Mouse (Mus musculus) neural tube, embryonic 12.5 days (tissue): Measurements from ENCODE around the gene Slc17a2. TPM values are rescaled to one million over a fixed set of nuclear protein-coding genes. Genes with fewer than 3 reads are reported as not detected.

ENCODE experiments used
- ATAC-seq: fragments of 200-750 bp; cut with Nextera tagmentation; 2 replicates; pipeline ENCODE4 v1.8.0; 2017; ENCODE audit warnings: low read depth, mild to moderate bottlenecking, moderate TSS enrichment, moderate library complexity; ENCODE audit not compliant: low FRiP score
- H3K27ac ChIP-seq: fragments of 300-500 bp; sonication (generic); 2 replicates; pipeline ENCODE4 v1.5.1; 2016
- H3K27me3 ChIP-seq: fragments of 300-500 bp; sonication (generic); replicated peaks from 2 replicates; pipeline ENCODE4 v1.6.1; 2016; ENCODE audit warnings: mild to moderate bottlenecking
- H3K36me3 ChIP-seq: fragments of 300-500 bp; sonication (generic); 2 replicates; pipeline ENCODE4 v1.6.1; 2016; ENCODE audit warnings: mild to moderate bottlenecking
- H3K4me1 ChIP-seq: fragments of 300-500 bp; sonication (generic); 2 replicates; pipeline ENCODE4 v1.6.1; 2016
- H3K4me2 ChIP-seq: fragments of 300-500 bp; sonication (generic); replicated peaks from 2 replicates; pipeline ENCODE4 v1.6.1; 2016; ENCODE audit warnings: mild to moderate bottlenecking
- H3K4me3 ChIP-seq: fragments of 300-500 bp; sonication (generic); 2 replicates; pipeline ENCODE4 v1.5.1; 2016
- H3K9ac ChIP-seq: fragments of 300-500 bp; sonication (generic); 2 replicates; pipeline ENCODE4 v1.6.1; 2016; ENCODE audit warnings: mild to moderate bottlenecking
- H3K9me3 ChIP-seq: fragments of 300-500 bp; sonication (generic); 2 replicates; pipeline ENCODE4 v1.6.1; 2016; ENCODE audit warnings: mild to moderate bottlenecking
- WGBS: fragments of 180-500 bp; shearing (Covaris S2); methylation state at CpG from one replicate; pipeline ENCODE4 v1.1.7; 2016; 5-methylcytosine and 5-hydroxymethylcytosine counted together
- polyA plus RNA-seq: library from polyadenylated mRNA; unstranded; fragments of >200 nt; fragmentation: Nextera tagmentation; extraction: Ambion mirVana; gene quantifications from 2 replicates; pipeline ENCODE4 v1.2.1, GENCODE M21; 2016

Slc17a2 gene
- polyA plus RNA-seq, 1 experiment from 2014 or later = not detected

DNA sequence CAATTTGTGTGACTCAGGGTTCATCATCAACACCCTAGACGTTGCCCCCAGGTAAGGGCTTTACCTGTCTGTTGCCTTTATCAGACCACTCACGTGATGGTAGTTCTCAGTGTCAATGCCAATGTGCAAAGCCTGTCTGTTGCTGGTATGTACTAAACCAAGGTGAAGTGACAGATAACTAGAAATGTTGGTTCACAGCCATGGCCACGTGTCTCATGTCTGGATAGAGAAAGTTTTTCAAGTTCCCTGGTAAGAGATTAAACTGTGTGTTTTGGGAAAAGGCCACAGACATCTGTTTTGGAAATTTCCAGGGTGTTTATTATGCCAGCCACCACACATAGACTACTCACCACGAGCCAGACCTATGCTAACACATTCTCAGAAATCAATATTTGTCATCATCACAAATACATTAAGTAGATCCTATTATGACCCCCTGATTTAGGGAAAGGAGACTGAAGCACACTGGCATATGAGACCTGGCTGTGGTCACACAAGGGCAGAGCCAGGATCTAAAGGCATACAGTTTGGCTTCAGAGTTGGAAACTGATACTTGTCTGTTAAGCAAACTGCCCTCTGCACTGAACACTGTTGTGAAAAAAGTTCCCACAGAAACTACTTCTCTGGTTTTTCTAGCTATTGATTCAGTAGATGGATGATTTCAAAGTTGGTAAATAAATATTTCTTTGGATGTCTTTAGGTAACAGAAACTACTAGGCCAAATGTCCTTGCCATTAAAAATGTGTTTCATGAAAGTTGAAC is 13.6 kb downstream of the Slc17a2 start:
- H3K36me3 ChIP-seq = no peaks in the 10 kb centered on the region
- no peak overlapping the region for H3K27ac ChIP-seq
- H3K4me1 ChIP-seq = no peaks in the 10 kb centered on the region
- WGBS = 78% methylated on average over 4 of the region's 4 CpGs
- H3K4me3 ChIP-seq = no peak overlapping the region
- no peak for ATAC-seq
- H3K4me2 ChIP-seq = no peak overlapping the region
- no peaks in the 10 kb centered on the region for H3K27me3 ChIP-seq
- no peaks in the 10 kb centered on the region for H3K9me3 ChIP-seq
- H3K9ac ChIP-seq = no peak overlapping the region

- Histone ChIP-seq H3K27me3 (no peaks in the 10 kb centered on the region), H3K36me3 (no peaks in the 10 kb centered on the region), H3K27ac (no peak overlapping the region), H3K4me2 (no peak overlapping the region), H3K9me3 (no peaks in the 10 kb centered on the region), H3K4me3 (no peak overlapping the region), H3K4me1 (no peaks in the 10 kb centered on the region), H3K9ac (no peak overlapping the region)
- no peak for ATAC-seq
- 90% methylated on average over 3 of the region's 3 CpGs for whole genome bisulfite sequencing
Measured at GRCm38 (mm10) chr13:23822213-23822612, 15.4 kb downstream of the Slc17a2 start.

- no peaks in the 10 kb centered on the region for H3K36me3 ChIP-seq
- no peak for ATAC-seq
- WGBS = 78% methylated on average over 3 of the region's 3 CpGs
- H3K9me3 ChIP-seq = no peaks in the 10 kb centered on the region
- H3K4me3 ChIP-seq = no peak overlapping the region
- H3K27me3 ChIP-seq = no peaks in the 10 kb centered on the region
- H3K9ac ChIP-seq = no peak overlapping the region
- H3K4me1 ChIP-seq = no peaks in the 10 kb centered on the region
- no peak overlapping the region for H3K4me2 ChIP-seq
- H3K27ac ChIP-seq = no peak overlapping the region
Measured at GRCm38 (mm10) chr13:23826606-23827005, 19.8 kb downstream of the Slc17a2 start.

- Histone ChIP-seq H3K27ac (no peak overlapping the region), H3K27me3 (no peaks in the 10 kb centered on the region), H3K36me3 (no peaks in the 10 kb centered on the region), H3K9me3 (no peaks in the 10 kb centered on the region), H3K4me2 (no peak overlapping the region), H3K4me1 (no peaks in the 10 kb centered on the region), H3K4me3 (no peak overlapping the region), H3K9ac (no peak overlapping the region)
- 12% methylated on average over 6 of the region's 6 CpGs for WGBS
- no peak for ATAC-seq
Measured at GRCm38 (mm10) chr13:23833053-23833452, 26.3 kb downstream of the Slc17a2 start.

DNA sequence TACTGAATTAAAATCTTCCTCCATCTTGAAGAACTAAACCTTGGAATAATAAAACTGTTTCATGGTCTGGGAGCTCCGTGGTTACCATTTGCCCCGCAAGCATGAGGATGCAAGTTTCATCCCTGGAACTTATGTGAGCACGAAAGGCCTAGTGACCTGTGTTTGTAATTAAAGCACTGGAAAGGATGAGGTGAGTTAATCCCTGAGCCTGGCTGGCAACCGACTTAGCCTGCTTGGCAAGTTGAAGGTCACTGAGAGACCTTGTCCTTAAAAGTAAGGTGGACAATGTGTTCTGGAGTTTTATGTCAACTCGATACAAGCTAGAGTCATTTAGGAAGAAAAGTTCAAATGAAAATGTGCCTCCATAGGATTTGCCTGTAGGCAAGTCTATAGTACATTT is 28.0 kb downstream of the Slc17a2 start:
- Histone ChIP-seq H3K4me2 (no peak overlapping the region), H3K4me3 (no peak overlapping the region), H3K4me1 (no peaks in the 10 kb centered on the region), H3K36me3 (no peaks in the 10 kb centered on the region), H3K9ac (no peak overlapping the region), H3K27ac (no peak overlapping the region), H3K27me3 (no peaks in the 10 kb centered on the region), H3K9me3 (no peaks in the 10 kb centered on the region)
- ATAC-seq = no peak
- 89% methylated on average over 5 of the region's 5 CpGs for WGBS

- H3K4me1 ChIP-seq = no peaks in the 10 kb centered on the region
- no peak for ATAC-seq
Measured at GRCm38 (mm10) chr13:23836630-23837029, 29.8 kb downstream of the Slc17a2 start.

DNA sequence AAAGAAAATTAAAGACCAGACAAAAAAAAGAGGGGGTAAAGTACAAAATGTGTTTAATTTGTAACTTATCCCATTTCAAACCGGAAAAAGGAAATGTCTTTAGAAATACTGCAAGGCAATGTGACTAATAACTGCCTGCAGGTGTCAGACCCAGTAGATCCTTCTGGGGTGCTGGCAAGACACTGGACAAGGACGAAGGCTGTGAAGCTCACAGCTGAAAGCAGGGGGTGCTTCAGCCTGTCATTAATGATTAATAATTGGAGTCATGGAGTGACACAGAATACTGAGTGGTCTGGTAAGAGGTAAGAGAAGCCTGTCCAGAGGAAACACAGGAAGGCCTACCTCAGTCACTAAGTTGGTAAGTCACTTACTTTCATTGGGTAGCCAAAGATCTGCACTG is 32.5 kb downstream of the Slc17a2 start, which contains the start of gene Slc17a3:
Gene Slc17a3, plus strand, starts transcription at position 127 of the 400 bp plus-strand sequence.
- H3K4me3 ChIP-seq = no peak within 1 kb of the TSS
- H3K9me3 ChIP-seq = no peaks in the 10 kb centered on the region
- no peaks in the 10 kb centered on the region for H3K36me3 ChIP-seq
- H3K4me1 ChIP-seq = no peaks in the 10 kb centered on the region
- no peak within 1 kb of the TSS for H3K27ac ChIP-seq
- no peak for ATAC-seq
- H3K27me3 ChIP-seq = no peaks in the 10 kb centered on the region
- no peak within 1 kb of the TSS for H3K9ac ChIP-seq
- no peak within 1 kb of the TSS for H3K4me2 ChIP-seq
- WGBS = 90% methylated on average over 2 of the region's 2 CpGs

More at GRCm38 (mm10) chr13:23836630-23837029, 29.8 kb downstream of the Slc17a2 start:
- no peaks in the 10 kb centered on the region for H3K9me3 ChIP-seq
- H3K9ac ChIP-seq = no peak overlapping the region
- no peak overlapping the region for H3K27ac ChIP-seq
- 98% methylated on average over 5 of the region's 5 CpGs for WGBS
- no peak overlapping the region for H3K4me2 ChIP-seq
- no peaks in the 10 kb centered on the region for H3K36me3 ChIP-seq
- no peaks in the 10 kb centered on the region for H3K27me3 ChIP-seq
- H3K4me3 ChIP-seq = no peak overlapping the region

GRCm38 (mm10) chr13:23845851-23846250 is 39.1 kb downstream of the Slc17a2 start:
- Histone ChIP-seq H3K4me3 (no peak overlapping the region), H3K36me3 (no peaks in the 10 kb centered on the region), H3K4me1 (no peaks in the 10 kb centered on the region), H3K9me3 (no peaks in the 10 kb centered on the region), H3K27me3 (no peaks in the 10 kb centered on the region), H3K27ac (no peak overlapping the region), H3K9ac (no peak overlapping the region), H3K4me2 (no peak overlapping the region)
- ATAC-seq = no peak
- 88% methylated on average over 4 of the region's 4 CpGs for WGBS

- WGBS = 87% methylated on average over 2 of the region's 2 CpGs
- Histone ChIP-seq H3K36me3 (no peaks in the 10 kb centered on the region), H3K9me3 (no peaks in the 10 kb centered on the region), H3K4me1 (no peaks in the 10 kb centered on the region), H3K4me3 (no peak overlapping the region), H3K27ac (no peak overlapping the region), H3K9ac (no peak overlapping the region), H3K4me2 (no peak overlapping the region), H3K27me3 (no peaks in the 10 kb centered on the region)
- no peak for ATAC-seq
Measured at GRCm38 (mm10) chr13:23849299-23849698, 42.5 kb downstream of the Slc17a2 start.

GRCm38 (mm10) chr13:23856401-23856800 is 49.6 kb downstream of the Slc17a2 start:
- WGBS = 74% methylated on average over 3 of the region's 3 CpGs

DNA sequence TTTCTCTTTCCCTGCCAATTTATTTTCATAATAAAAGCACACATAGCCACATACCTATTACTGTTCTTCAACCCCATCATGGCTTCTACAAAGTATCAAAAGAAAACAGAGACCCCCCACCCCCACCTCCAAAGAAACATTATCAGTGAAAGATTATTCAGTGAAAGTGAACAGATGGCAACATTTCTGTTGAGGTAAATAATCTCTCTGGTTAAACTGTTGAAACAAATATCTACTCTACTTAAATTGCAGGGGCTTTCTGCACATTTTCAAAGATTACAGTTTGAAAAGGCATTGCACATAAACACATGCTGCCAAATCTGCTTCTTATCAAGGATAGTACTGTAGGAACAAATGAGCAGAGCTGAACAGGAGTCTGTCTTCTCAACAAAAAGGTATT is 55.0 kb downstream of the Slc17a2 start:
- Histone ChIP-seq H3K4me2 (no peak overlapping the region), H3K9ac (no peak overlapping the region), H3K36me3 (no peaks in the 10 kb centered on the region), H3K9me3 (no peaks in the 10 kb centered on the region), H3K27ac (no peak overlapping the region), H3K27me3 (no peaks in the 10 kb centered on the region), H3K4me3 (no peak overlapping the region), H3K4me1 (no peaks in the 10 kb centered on the region)
- no peak for ATAC-seq

More at GRCm38 (mm10) chr13:23856401-23856800, 49.6 kb downstream of the Slc17a2 start:
- H3K9me3 ChIP-seq = no peaks in the 10 kb centered on the region
- ATAC-seq = no peak
- H3K27me3 ChIP-seq = no peaks in the 10 kb centered on the region
- no peak overlapping the region for H3K27ac ChIP-seq
- H3K4me3 ChIP-seq = no peak overlapping the region
- no peak overlapping the region for H3K9ac ChIP-seq
- H3K36me3 ChIP-seq = no peaks in the 10 kb centered on the region
- H3K4me2 ChIP-seq = no peak overlapping the region
- H3K4me1 ChIP-seq = no peaks in the 10 kb centered on the region

DNA sequence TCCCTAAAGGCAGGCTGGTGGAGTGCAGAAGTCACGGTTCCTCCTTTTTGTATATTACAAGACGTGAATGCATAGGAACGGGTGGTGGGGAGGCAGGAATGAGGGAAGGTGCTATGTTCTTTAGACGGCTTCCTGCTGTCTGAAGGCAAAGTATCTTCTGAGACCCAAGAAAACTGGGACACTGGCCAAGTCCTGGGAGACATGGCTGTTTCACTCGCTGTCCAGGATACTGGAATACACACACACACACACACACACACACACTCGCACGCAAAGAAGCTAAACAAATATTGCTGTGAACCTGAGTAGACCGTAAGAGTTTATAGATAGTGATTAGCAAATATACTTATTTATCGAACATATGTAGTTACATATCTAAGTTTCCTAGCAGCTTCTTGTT is 57.9 kb downstream of the Slc17a2 start:
- no peaks in the 10 kb centered on the region for H3K27me3 ChIP-seq
- H3K4me2 ChIP-seq = no peak overlapping the region
- no peaks in the 10 kb centered on the region for H3K4me1 ChIP-seq
- H3K27ac ChIP-seq = no peak overlapping the region
- 90% methylated on average over 9 of the region's 9 CpGs for WGBS
- no peak for ATAC-seq
- H3K9ac ChIP-seq = no peak overlapping the region
- no peaks in the 10 kb centered on the region for H3K9me3 ChIP-seq
- H3K36me3 ChIP-seq = no peaks in the 10 kb centered on the region
- no peak overlapping the region for H3K4me3 ChIP-seq

- H3K4me3 ChIP-seq = no peak overlapping the region
- H3K36me3 ChIP-seq = no peaks in the 10 kb centered on the region
- H3K9me3 ChIP-seq = no peaks in the 10 kb centered on the region
- H3K27me3 ChIP-seq = no peaks in the 10 kb centered on the region
- no peak overlapping the region for H3K9ac ChIP-seq
- H3K4me2 ChIP-seq = no peak overlapping the region
- H3K27ac ChIP-seq = no peak overlapping the region
- no peak for ATAC-seq
- WGBS = 84% methylated on average over 9 of the region's 9 CpGs
- H3K4me1 ChIP-seq = no peaks in the 10 kb centered on the region
Measured at GRCm38 (mm10) chr13:23866086-23866710, 59.4 kb downstream of the Slc17a2 start.
